Mouse (Mus musculus) cerebellum, postnatal 36 days (tissue): ENCODE measurements at regions not wholly inside any gene's neighbourhood (a gene's known extent, or its start where the extent isn't known, plus 50 kb on each side); places are given as distances from the start of the nearest gene placed in this dataset.
"Not testable (repeated sequence)": the region's sequence is repeated elsewhere in the genome, so short reads cannot be mapped to it uniquely, and the experiment has no call there.

Experiments
- DNase-seq, 2 experiments: peaks; one replicate each; pipeline ENCODE4 v3.0.0; 2021 to 2022; ENCODE audit warnings: mixed read lengths in 2 of 2

DNA sequence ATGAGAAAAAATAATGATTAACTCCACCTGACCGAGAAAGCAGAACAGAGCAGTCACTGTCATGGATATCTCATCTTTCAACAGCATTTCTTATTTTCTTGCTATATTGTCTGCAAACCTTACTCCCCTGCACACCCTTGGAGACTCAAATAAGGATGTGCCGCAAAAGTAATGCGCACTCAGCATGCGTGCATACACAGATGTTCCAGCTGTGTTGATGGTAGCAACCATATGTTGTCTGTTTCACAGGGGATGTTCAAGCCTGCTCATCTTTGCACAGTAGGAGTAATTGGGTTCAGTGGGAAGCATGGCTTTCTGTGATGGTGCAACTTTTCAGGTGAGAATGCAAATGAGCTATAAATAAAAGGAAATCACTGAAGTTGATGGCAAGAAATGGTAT lies 1182.9 kb upstream of the Manea start:
- DNase-seq: no peak

DNA sequence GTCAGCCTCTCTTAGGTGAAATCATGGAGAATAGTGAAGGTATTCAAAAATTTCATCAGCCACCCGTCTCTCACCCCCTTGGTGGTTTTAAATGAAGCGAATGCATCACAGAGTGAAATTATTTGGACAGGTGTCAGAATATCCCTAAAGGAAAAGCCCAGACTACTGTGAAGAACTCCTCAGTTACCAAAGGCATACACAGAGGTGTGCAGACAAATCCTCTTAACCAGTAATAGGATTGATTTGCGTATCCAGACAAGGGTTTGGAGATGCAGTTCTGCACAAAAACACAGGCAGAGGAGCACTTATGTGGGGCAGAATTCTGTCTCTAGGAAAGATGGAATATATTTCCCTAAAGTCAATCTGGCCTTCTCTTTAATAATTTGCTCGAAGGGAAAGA lies 1173.6 kb upstream of the Manea start:
- DNase-seq: no peak

DNA sequence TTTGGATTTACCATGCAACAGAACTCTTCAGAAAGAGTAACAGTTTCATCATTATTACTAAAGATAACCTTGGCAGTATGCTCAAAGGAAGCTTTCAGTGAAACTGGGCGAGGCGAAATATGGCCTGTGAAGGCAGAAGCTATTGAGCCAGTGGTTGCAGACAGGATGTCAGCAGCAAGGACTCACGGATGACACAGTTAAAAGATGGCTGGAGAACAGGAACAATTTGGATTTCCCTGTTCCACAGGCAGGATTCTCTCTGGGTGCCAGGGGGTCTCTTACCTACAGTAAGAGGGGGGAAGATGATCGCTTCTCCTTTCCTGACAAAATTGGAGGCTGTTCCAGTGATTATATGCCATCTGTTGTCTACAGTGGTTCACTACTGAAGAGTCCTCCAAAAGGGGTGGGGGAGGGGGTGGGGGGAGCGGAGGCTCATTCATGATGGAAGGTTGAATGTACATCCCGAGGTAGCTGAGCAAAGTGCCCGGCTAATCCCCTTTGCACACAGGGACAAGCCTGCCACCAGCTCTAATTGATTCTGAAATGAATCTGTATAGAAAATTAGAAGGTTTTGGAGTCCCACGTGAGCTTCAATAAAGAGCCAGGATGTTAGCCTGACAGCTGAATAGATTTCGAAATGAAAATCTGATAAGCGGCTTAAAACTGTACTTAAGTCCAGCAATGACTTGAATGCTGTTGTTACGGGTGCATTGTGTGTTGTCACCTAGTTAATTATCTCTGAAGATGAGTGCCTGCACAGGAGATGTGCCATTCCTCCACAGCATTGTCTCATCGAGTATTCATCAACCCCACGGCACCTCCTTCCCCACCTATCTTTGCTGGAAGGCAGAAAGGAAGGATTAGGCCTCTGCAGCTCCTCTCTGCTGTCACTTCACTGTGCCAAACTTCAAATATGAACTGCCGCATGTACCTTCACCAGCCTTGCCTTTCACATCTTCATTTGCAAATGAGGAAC lies 1158.4 kb upstream of the Manea start:
- no peak for DNase-seq

DNA sequence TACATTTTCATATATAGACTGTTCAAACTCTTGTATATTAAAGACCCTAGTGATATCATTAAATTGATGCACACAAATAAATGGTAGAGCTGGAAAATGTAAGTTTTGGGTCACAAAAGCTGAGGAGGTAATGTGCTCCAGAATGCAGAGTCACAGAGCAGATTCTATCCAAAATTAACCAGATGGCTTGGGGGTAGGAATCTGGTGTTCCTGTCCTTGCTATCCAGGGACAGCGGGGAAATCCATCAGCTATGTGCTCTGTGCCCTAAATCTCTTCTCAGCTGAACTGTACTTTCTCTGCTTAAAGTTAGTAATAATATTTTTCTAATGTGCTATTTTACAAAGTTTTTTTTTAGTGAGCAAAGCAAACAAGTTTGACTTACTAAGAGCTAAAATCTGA lies 1151.2 kb upstream of the Manea start:
- DNase-seq: peak; percentile 45 to 59

DNA sequence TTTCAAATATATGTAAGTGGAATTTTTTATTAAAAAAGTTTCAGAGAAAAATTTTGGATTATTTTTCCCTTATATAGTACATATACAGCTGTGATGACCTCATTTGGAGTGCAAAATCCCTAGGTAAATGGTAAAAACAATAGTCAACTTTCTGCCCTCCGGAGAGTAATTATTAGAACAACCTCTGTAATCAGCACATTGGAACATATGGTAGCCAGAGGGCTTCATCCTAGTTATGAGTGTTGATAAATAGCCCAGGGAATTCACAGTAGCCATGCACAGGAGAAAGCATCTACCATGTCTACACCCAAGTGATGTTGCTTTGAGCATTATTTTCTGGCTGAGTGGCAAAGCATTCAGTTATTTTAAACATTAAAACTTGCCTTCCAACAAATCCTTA lies 1150.6 kb upstream of the Manea start:
- no peak for DNase-seq

DNA sequence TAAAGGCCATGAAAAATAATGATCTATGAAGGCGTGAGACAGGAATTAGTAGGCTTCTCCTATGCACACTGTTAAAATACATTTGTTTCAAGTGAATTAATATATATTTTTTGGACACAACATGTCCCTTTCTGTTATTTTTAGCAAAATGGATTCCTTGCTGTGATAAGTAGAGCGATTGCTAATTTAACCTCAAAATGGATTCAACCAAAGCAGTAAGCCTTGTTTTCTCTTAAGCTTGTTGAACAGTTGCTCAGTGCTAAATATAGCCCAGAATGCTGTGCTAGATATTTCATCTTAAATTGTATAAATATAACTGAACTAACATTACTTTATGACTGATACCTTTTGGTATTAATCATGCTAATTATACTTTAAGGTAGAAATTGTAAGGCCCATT lies 1144.6 kb upstream of the Manea start:
- no peak for DNase-seq

DNA sequence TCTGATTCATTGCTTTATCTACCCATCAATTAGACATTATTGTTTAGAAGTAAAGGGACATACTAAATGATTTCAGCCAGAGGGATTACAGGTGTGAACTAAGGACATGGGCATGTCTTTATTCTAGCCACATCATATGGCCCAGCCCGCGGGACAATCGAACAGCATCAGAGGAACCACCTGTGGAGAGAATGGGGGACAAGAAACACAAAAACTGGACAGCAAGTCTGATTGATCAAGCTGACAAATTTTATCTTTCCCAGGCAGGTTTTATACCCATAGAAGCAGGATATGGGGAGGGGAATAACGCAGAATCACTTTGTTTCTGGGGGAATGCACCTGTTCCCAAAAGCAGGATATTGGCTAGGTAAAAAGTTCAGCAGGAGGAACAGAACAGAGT lies 1103.2 kb upstream of the Manea start:
- no peak for DNase-seq

DNA sequence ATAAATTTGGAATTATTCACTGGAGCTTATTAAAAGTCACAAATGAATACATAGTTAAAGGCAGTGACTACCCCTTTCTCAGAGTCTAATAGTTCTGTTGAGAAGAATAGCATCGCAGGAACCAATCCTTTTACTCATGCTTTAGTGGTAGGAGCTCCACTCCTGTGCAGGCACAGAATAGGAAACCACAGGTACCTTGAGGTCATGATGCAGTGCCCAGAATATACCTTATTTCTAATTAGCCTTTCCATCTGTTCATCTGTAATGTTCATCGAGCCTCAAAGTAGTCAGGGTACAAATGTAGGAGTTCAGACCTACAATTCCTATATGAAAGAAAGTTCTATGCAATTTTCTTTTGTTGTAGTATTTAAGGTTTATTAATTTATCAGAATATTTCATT lies 1099.6 kb upstream of the Manea start:
- DNase-seq: no peak

DNA sequence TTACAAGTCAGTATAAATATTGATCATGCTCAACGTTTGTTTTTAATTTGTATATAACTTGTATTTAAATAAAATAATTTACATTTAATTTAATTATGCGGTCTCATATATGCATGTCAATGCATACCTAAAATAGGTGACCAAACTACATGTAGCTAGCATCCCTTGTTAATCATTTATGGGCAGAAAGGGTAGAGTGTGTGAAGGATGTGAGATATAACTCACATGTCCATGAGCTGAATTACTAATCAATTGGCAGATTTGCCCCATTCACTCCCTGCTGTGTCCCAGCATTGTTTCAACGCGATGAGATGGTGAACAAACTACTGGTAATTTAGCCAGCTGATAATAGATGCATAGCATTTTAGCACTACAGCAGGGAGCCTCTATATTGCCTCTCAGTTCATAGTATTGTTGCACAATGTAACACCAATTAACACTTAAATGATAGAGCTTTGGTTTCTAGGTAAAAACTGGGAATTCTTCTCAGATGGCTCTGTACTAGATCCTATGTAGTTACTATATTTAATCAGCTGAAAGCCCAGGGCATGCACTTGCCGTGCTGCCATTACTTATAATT lies 1082.6 kb upstream of the Manea start:
- DNase-seq: no peak

DNA sequence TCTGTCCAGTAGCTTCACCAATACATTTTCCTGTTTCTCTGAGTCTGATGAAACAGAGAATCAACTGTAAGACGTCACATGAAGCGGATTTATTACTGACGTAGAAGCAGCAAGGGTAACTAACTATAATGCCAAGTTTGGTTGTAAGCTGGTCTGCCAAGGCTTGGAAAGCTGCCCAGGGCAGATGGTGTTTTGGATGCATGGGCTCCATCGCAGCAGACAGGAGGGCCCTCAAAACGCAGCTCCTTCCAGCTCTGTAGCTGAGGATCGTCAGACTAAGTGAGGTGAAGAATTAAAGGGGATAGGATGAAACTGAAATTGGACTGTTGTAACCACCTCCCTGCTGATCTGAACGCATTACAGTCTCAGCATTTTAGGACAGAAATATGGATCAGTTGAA lies 1079.2 kb upstream of the Manea start:
- peak; percentile 96 to 98 for DNase-seq

DNA sequence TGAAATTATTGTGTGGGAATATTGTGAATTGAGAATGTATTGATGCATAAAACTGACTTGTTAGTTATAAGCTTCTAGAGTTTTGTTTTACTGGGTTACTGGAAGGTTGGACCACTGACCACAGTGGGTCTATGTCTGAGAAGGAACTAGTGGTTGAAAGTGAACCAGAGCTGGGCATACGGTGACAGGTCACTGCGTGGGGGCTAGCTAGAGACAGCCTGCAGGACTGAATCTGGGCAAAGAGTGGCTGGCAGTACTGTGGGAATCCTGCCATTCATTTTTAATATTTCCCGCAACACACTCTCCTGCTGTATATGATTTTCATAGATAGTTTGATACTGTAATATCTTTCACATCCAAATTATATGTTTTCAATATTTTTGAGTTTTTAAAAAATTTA lies 1077.2 kb upstream of the Manea start:
- DNase-seq: no peak

DNA sequence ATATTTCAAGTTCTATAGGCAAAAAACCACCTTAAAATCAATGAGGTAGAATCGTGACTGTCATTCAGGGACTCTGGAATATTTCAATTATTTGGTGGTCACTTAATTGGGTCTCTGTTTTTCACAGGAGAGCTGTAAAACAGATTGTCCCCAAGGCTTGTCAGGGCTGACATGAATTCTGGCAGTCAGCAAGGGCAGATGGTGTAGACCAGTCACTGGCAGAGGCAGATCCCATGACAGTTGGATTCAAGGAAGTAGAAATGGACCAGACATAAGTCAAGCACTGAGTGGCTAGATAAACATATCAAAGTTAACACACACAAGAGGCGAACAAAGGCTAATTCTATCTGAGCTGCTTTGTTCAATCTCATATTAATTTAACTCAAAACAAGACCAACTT lies 1071.8 kb upstream of the Manea start:
- DNase-seq: peak; percentile 77 to 78

DNA sequence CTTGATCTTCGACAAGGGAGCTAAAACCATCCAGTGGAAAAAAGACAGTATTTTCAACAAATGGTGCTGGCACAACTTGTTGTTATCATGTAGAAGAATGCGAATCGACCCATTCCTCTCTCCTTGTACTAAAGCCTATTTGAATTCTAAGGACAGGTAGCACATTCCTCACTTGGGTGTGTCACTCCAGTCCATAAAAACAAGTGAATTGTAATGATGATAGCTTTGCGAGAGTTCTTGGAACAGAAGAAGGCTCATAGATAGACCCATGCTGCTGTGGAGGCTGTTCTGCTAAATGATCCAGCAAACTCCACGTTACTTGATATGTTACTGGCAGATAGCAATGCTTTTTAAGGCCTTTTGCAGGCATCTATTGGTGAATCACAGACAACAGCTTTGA lies 1038.2 kb upstream of the Manea start:
- not testable (repeated sequence) for DNase-seq

DNA sequence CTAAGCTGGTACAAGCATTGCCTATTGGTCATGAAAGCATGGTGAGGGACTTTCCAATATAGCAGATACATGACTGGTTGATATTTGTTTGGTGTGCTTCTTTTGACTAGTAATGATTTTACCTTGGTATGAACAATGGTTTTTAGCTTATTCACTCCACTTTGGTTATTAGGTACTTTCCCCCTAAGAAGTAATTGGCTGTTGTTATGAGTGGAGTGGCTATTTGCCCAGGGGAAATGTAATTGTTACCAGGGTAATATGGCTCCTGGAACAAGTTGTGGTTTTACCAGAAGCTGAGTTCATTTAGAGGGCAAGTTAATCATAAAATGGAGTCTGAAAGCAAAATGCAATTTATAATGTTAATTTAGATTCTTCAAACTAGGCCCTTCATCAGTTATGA lies 1000.2 kb upstream of the Manea start:
- DNase-seq: no peak

DNA sequence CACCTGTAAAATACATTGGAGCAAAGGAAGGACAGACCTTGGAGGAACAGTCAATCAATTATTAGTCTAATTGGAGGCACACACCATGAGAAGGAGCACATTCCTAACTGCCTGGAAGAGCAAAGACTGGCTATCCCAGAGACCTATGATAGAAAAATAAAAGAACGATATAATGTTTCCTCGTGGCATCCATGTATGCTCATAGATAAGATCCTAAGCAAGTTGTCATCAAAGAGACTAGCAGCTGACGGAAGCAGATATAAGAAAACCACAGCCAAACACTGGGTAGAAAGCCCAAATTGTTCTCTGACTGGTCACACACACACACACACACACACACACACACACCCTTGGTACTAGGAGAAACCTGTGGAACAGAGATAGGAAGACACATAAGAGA lies 986.6 kb upstream of the Manea start:
- no peak for DNase-seq
